Mouse (Mus musculus) liver, embryonic 13.5 days (tissue): ENCODE results near the gene Dnajb7. TPM values are rescaled to one million over a fixed set of nuclear protein-coding genes. Genes with fewer than 3 reads are reported as not detected.
"Not testable (repeated sequence)": the region's sequence is repeated elsewhere in the genome, so short reads cannot be mapped to it uniquely, and the experiment has no call there.

Experiments used
- ATAC-seq: fragments of 200-750 bp; cut with Nextera tagmentation; 2 replicates; pipeline ENCODE4 v1.8.0; 2017; ENCODE audit warnings: low read depth, mild to moderate bottlenecking, moderate number of reproducible peaks, moderate library complexity
- DNase-seq: peaks from one replicate; pipeline ENCODE4 v3.0.0; 2022
- H3K27ac ChIP-seq: fragments of 300-500 bp; sonication (generic); 2 replicates; pipeline ENCODE4 v1.5.1; 2015; ENCODE audit warnings: moderate library complexity, mild to moderate bottlenecking, inconsistent platforms
- H3K27me3 ChIP-seq: fragments of 300-500 bp; sonication (generic); 2 replicates; pipeline ENCODE4 v1.6.1; 2015; ENCODE audit warnings: mild to moderate bottlenecking, inconsistent platforms
- H3K36me3 ChIP-seq: fragments of 300-500 bp; sonication (generic); 2 replicates; pipeline ENCODE4 v1.6.1; 2015; ENCODE audit warnings: mild to moderate bottlenecking, inconsistent platforms
- H3K4me1 ChIP-seq: fragments of 300-500 bp; sonication (generic); replicated peaks from 2 replicates; pipeline ENCODE4 v1.6.1; 2015; ENCODE audit warnings: inconsistent platforms
- H3K4me2 ChIP-seq: fragments of 300-500 bp; sonication (generic); 2 replicates; pipeline ENCODE4 v1.6.1; 2015; ENCODE audit warnings: inconsistent platforms, mild to moderate bottlenecking, moderate library complexity
- H3K4me3 ChIP-seq: fragments of 300-500 bp; sonication (generic); replicated peaks from 2 replicates; pipeline ENCODE4 v1.5.1; 2015; ENCODE audit warnings: mild to moderate bottlenecking, inconsistent platforms
- H3K9ac ChIP-seq: fragments of 300-500 bp; sonication (generic); 2 replicates; pipeline ENCODE4 v1.6.1; 2015; ENCODE audit warnings: mild to moderate bottlenecking, inconsistent platforms
- H3K9me3 ChIP-seq: fragments of 300-500 bp; sonication (generic); replicated peaks from 2 replicates; pipeline ENCODE4 v1.6.1; 2016; ENCODE audit warnings: inconsistent platforms
- WGBS: fragments of 180-500 bp; shearing (Covaris S2); methylation state at CpG from one replicate; pipeline ENCODE4 v1.1.7; 2015; ENCODE audit not compliant: insufficient replicate concordance; 5-methylcytosine and 5-hydroxymethylcytosine counted together
- polyA plus RNA-seq: library from polyadenylated mRNA; unstranded; fragments of >200 nt; fragmentation: Nextera tagmentation; extraction: Ambion mirVana; gene quantifications from 2 replicates; pipeline ENCODE4 v1.2.1, GENCODE M21; 2015

Dnajb7 gene
- 0.92 and 0.95 TPM in 2 replicates for polyA plus RNA-seq

GRCm38 (mm10) chr15:81408199-81408598 is at the start of gene Dnajb7:
Gene Dnajb7, minus strand, starts transcription at chr15:81408299.
- no peak within 1 kb of the TSS for H3K4me3 ChIP-seq
- no peak within 1 kb of the TSS for H3K9ac ChIP-seq
- H3K27me3 ChIP-seq: no peaks in the 10 kb centered on the region
- H3K27ac ChIP-seq: no peak within 1 kb of the TSS
- no peaks in the 10 kb centered on the region for H3K9me3 ChIP-seq
- DNase-seq (no peak), ATAC-seq (no peak)
- H3K36me3 ChIP-seq: no peaks in the 10 kb centered on the region
- H3K4me2 ChIP-seq: no peak within 1 kb of the TSS
- 78% methylated on average over 1 of the region's 1 CpGs for WGBS
- no peaks in the 10 kb centered on the region; the same call in 1 of the 2 replicates for H3K4me1 ChIP-seq

GRCm38 (mm10) chr15:81448463-81448862 is 40.4 kb upstream of the Dnajb7 start:
- no peaks in the 10 kb centered on the region for H3K9me3 ChIP-seq
- DNase-seq: peak; percentile 44
- peaks cover 54% of the 10 kb centered on the region for H3K36me3 ChIP-seq
- ATAC-seq: no peak
- no peak overlapping the region for H3K9ac ChIP-seq
- H3K27ac ChIP-seq: no peak overlapping the region
- no peak overlapping the region for H3K4me3 ChIP-seq
- H3K4me1 ChIP-seq: no peaks in the 10 kb centered on the region
- no peaks in the 10 kb centered on the region for H3K27me3 ChIP-seq
- H3K4me2 ChIP-seq: no peak overlapping the region
- 40% methylated on average over 3 of the region's 3 CpGs for WGBS

- Histone ChIP-seq H3K4me3 (no peak overlapping the region), H3K9ac (no peak overlapping the region), H3K9me3 (no peaks in the 10 kb centered on the region), H3K36me3 (peaks cover 39% of the 10 kb centered on the region), H3K4me2 (no peak overlapping the region), H3K27me3 (no peaks in the 10 kb centered on the region), H3K27ac (no peak overlapping the region), H3K4me1 (no peaks in the 10 kb centered on the region)
- ATAC-seq (no peak), DNase-seq (no peak)
Measured at GRCm38 (mm10) chr15:81439236-81439635, 31.1 kb upstream of the Dnajb7 start.

- no peak for DNase-seq
- WGBS: 72% methylated on average over 1 of the region's 1 CpGs
- H3K4me2 ChIP-seq: no peak overlapping the region
- H3K9ac ChIP-seq: no peak overlapping the region
- no peaks in the 10 kb centered on the region for H3K9me3 ChIP-seq
- no peak overlapping the region for H3K4me3 ChIP-seq
- H3K4me1 ChIP-seq: no peaks in the 10 kb centered on the region
- ATAC-seq: no peak
- peaks cover 33% of the 10 kb centered on the region for H3K36me3 ChIP-seq
- H3K27me3 ChIP-seq: no peaks in the 10 kb centered on the region
- H3K27ac ChIP-seq: no peak overlapping the region
Measured at GRCm38 (mm10) chr15:81438345-81438744, 30.2 kb upstream of the Dnajb7 start.

- no peak overlapping the region for H3K4me3 ChIP-seq
- H3K9me3 ChIP-seq: no peaks in the 10 kb centered on the region
- ATAC-seq (no peak), DNase-seq (no peak)
- peaks cover 36% of the 10 kb centered on the region for H3K36me3 ChIP-seq
- no peak overlapping the region for H3K27ac ChIP-seq
- no peak overlapping the region for H3K9ac ChIP-seq
- no peak overlapping the region for H3K4me2 ChIP-seq
- WGBS: 66% methylated on average over 1 of the region's 1 CpGs
- 0 out of 2 replicates have a peak, but pooled peaks cover 9% of the 10 kb centered on the region for H3K4me1 ChIP-seq
- no peaks in the 10 kb centered on the region for H3K27me3 ChIP-seq
Measured at GRCm38 (mm10) chr15:81431195-81431594, 23.1 kb upstream of the Dnajb7 start.

- ATAC-seq (no peak), DNase-seq (no peak)
- Histone ChIP-seq H3K27ac (no peak overlapping the region), H3K36me3 (peaks cover 32% of the 10 kb centered on the region), H3K27me3 (no peaks in the 10 kb centered on the region), H3K4me2 (no peak overlapping the region), H3K4me1 (0 out of 2 replicates have a peak, but pooled peaks cover 14% of the 10 kb centered on the region), H3K4me3 (no peak overlapping the region), H3K9ac (no peak overlapping the region), H3K9me3 (no peaks in the 10 kb centered on the region)
- WGBS: 24% methylated on average over 2 of the region's 2 CpGs
Measured at GRCm38 (mm10) chr15:81427947-81428346, 19.8 kb upstream of the Dnajb7 start.

GRCm38 (mm10) chr15:81425311-81425710 is 17.2 kb upstream of the Dnajb7 start:
- Histone ChIP-seq H3K9me3 (no peaks in the 10 kb centered on the region), H3K9ac (no peak overlapping the region), H3K27ac (peak overlapping the region; percentile 25; the same call in 1 of the 2 replicates), H3K27me3 (no peaks in the 10 kb centered on the region), H3K4me3 (no peak overlapping the region), H3K4me2 (no peak overlapping the region), H3K4me1 (peaks cover 27% of the 10 kb centered on the region), H3K36me3 (peaks cover 14% of the 10 kb centered on the region)
- 79% methylated on average over 3 of the region's 3 CpGs for WGBS
- ATAC-seq (peak; percentile 64), DNase-seq (no peak)

- Histone ChIP-seq H3K4me3 (no peak overlapping the region), H3K4me2 (no peak overlapping the region), H3K27me3 (no peaks in the 10 kb centered on the region), H3K4me1 (peaks cover 31% of the 10 kb centered on the region), H3K9ac (no peak overlapping the region), H3K27ac (peak overlapping the region; percentile 40; the same call in 1 of the 2 replicates), H3K36me3 (peaks cover 8% of the 10 kb centered on the region; the same call in 1 of the 2 replicates), H3K9me3 (no peaks in the 10 kb centered on the region)
- 76% methylated on average over 7 of the region's 7 CpGs for WGBS
- no peak for ATAC-seq
- DNase-seq: no peak
Measured at GRCm38 (mm10) chr15:81422156-81422681, 14.1 kb upstream of the Dnajb7 start.

- no peak for DNase-seq
- no peak overlapping the region for H3K4me2 ChIP-seq
Measured at GRCm38 (mm10) chr15:81421454-81421853, 13.4 kb upstream of the Dnajb7 start.

GRCm38 (mm10) chr15:81418065-81418464 is 10.0 kb upstream of the Dnajb7 start:
- Histone ChIP-seq H3K27ac (peak overlapping the region; percentile 78), H3K9ac (no peak overlapping the region), H3K4me3 (no peak overlapping the region), H3K4me1 (peaks cover 37% of the 10 kb centered on the region), H3K36me3 (peaks cover 11% of the 10 kb centered on the region), H3K27me3 (no peaks in the 10 kb centered on the region), H3K9me3 (no peaks in the 10 kb centered on the region), H3K4me2 (no peak overlapping the region)
- WGBS: 87% methylated on average over 4 of the region's 4 CpGs
- DNase-seq (no peak), ATAC-seq (0 out of 2 replicates have a peak, but pooled peaks have one; percentile 27)

More at GRCm38 (mm10) chr15:81421454-81421853, 13.4 kb upstream of the Dnajb7 start:
- H3K27me3 ChIP-seq: no peaks in the 10 kb centered on the region
- H3K27ac ChIP-seq: no peak overlapping the region; the same call in 1 of the 2 replicates
- ATAC-seq: no peak
- H3K4me1 ChIP-seq: peaks cover 37% of the 10 kb centered on the region
- H3K4me3 ChIP-seq: no peak overlapping the region
- H3K9me3 ChIP-seq: no peaks in the 10 kb centered on the region
- WGBS: 67% methylated on average over 1 of the region's 1 CpGs
- no peak overlapping the region for H3K9ac ChIP-seq
- peaks cover 7% of the 10 kb centered on the region for H3K36me3 ChIP-seq

- 10% methylated on average over 22 of the region's 22 CpGs for WGBS
- H3K36me3 ChIP-seq: peaks cover 11% of the 10 kb centered on the region
- H3K4me3 ChIP-seq: peak overlapping the region; percentile 38
- not testable (repeated sequence) for H3K9me3 ChIP-seq, H3K27me3 ChIP-seq
- H3K9ac ChIP-seq: peak overlapping the region; percentile 57
- DNase-seq (peak; percentile 91), ATAC-seq (peak; percentile 86)
- H3K4me2 ChIP-seq: peak overlapping the region; percentile 65
- H3K4me1 ChIP-seq: peaks cover 35% of the 10 kb centered on the region
- peak overlapping the region; percentile 78 for H3K27ac ChIP-seq
Measured at GRCm38 (mm10) chr15:81416763-81417310, 8.7 kb upstream of the Dnajb7 start.

GRCm38 (mm10) chr15:81405008-81405407 is 3.1 kb downstream of the Dnajb7 start:
- WGBS: 87% methylated on average over 3 of the region's 3 CpGs
- H3K9me3 ChIP-seq: no peaks in the 10 kb centered on the region
- no peaks in the 10 kb centered on the region for H3K36me3 ChIP-seq
- no peak overlapping the region for H3K27ac ChIP-seq
- no peak overlapping the region for H3K9ac ChIP-seq
- no peak for DNase-seq
- ATAC-seq: no peak
- peaks cover 20% of the 10 kb centered on the region for H3K4me1 ChIP-seq
- H3K27me3 ChIP-seq: no peaks in the 10 kb centered on the region
- H3K4me3 ChIP-seq: no peak overlapping the region
- H3K4me2 ChIP-seq: no peak overlapping the region
